Mouse (Mus musculus) forebrain, postnatal 0 days (tissue): ENCODE measurements around the gene Mt4. TPM values are rescaled to one million over a fixed set of nuclear protein-coding genes. Genes with fewer than 3 reads are reported as not detected.

ENCODE experiments used
- ATAC-seq: fragments of 200-750 bp; cut with Nextera tagmentation; 2 replicates; pipeline ENCODE4 v1.8.0; 2017; ENCODE audit warnings: mild to moderate bottlenecking, moderate library complexity
- DNase-seq: peaks from one replicate; pipeline ENCODE4 v3.0.0-alpha.2; 2015
- H3K27ac ChIP-seq: fragments of 300-500 bp; sonication (generic); 2 replicates; pipeline ENCODE4 v1.5.1; 2014; ENCODE audit warnings: low read depth, mild to moderate bottlenecking, antibody characterized with exemption, low read length, moderate library complexity, mixed read lengths
- H3K27me3 ChIP-seq: fragments of 300-500 bp; sonication (generic); 2 replicates; pipeline ENCODE4 v1.6.1; 2014; ENCODE audit warnings: mild to moderate bottlenecking, low read length, mixed read lengths; ENCODE audit not compliant: insufficient read depth
- H3K36me3 ChIP-seq: fragments of 300-500 bp; sonication (generic); 2 replicates; pipeline ENCODE4 v1.6.1; 2014; ENCODE audit warnings: mild to moderate bottlenecking, moderate library complexity; ENCODE audit not compliant: insufficient read depth
- H3K4me1 ChIP-seq: fragments of 300-500 bp; sonication (generic); 2 replicates; pipeline ENCODE4 v1.6.1; 2014; ENCODE audit warnings: antibody characterized with exemption; ENCODE audit not compliant: insufficient read depth
- H3K4me2 ChIP-seq: fragments of 300-500 bp; sonication (generic); 2 replicates; pipeline ENCODE4 v1.6.1; 2014; ENCODE audit warnings: low read depth, mild to moderate bottlenecking, moderate library complexity
- H3K4me3 ChIP-seq: fragments of 300-500 bp; sonication (generic); 2 replicates; pipeline ENCODE4 v1.5.1; 2014; ENCODE audit warnings: low read depth, low read length, mixed read lengths
- H3K9ac ChIP-seq: fragments of 300-500 bp; sonication (generic); 2 replicates; pipeline ENCODE4 v1.6.1; 2014; ENCODE audit warnings: mild to moderate bottlenecking
- H3K9me3 ChIP-seq: fragments of 300-500 bp; sonication (generic); 2 replicates; pipeline ENCODE4 v1.6.1; 2016; ENCODE audit warnings: low read length
- CTCF ChIP-seq: sonication (generic); IDR thresholded peaks from 2 replicates; pipeline ENCODE4 v1.5.1; 2016; ENCODE audit warnings: antibody characterized with exemption, control low read depth, low read depth
- WGBS: fragments of 180-500 bp; shearing (Covaris S2); extraction: QIAGEN DNeasy Blood & Tissue Kit; methylation state at CpG from one replicate; pipeline ENCODE4 v1.1.7; 2014; 5-methylcytosine and 5-hydroxymethylcytosine counted together
- polyA plus RNA-seq: library from polyadenylated mRNA; unstranded; fragments of >200 nt; fragmentation: Nextera tagmentation; extraction: Ambion mirVana; gene quantifications from 2 replicates; pipeline ENCODE4 v1.2.1, GENCODE M21; 2015
- total RNA-seq: library from RNA; depleted of rRNA; stranded (reverse); fragments of >200 nt; gene quantifications from 2 replicates; pipeline ENCODE4 v1.2.3, GENCODE M21; 2014

Mt4 gene
- total and polyA plus RNA-seq, 2 experiments from 2014 or later: not detected

DNA sequence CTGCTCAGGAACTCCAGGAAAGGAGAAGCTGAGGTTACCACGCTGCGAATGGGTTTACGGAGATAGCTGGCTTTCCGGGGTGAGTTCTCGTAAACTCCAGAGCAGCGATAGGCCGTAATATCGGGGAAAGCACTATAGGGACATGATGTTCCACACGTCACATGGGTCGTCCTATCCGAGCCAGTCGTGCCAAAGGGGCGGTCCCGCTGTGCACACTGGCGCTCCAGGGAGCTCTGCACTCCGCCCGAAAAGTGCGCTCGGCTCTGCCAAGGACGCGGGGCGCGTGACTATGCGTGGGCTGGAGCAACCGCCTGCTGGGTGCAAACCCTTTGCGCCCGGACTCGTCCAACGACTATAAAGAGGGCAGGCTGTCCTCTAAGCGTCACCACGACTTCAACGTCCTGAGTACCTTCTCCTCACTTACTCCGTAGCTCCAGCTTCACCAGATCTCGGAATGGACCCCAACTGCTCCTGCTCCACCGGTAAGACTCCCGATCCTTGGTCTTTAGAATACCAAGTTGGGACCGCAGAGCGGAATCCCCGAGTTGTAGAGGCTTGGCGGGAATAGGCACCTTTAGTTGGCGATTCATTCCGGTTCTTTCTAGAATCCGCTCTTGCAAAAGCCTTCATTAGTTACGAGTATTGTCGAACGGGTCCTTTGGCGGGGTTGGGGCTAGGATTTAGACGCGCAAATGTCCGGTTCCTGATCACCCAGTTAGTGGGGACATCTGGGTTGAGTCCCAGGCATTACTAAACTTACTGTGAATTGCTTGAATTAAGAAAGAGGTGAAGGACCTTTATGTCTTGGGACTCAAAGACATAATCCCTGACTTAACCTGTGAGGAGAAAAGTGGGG, 42.1 kb downstream of the Mt4 start, which contains the start of gene Mt1:
Gene Mt1 (plus strand): TSS at position 226 of the 856 bp plus-strand sequence.
- Histone ChIP-seq H3K27me3 (peaks cover 24% of the 10 kb centered on the region; the same call in 1 of the 2 replicates), H3K4me3 (peak within 1 kb of the TSS; percentile 39), H3K9ac (peak within 1 kb of the TSS; percentile 35), H3K27ac (peak within 1 kb of the TSS; percentile 11), H3K36me3 (no peaks in the 10 kb centered on the region), H3K4me2 (peak within 1 kb of the TSS; percentile 75), H3K9me3 (no peaks in the 10 kb centered on the region), H3K4me1 (no peaks in the 10 kb centered on the region)
- ATAC-seq (peak; percentile 95), DNase-seq (peak; percentile 89)
- under 1% methylated on average over 50 of the region's 50 CpGs for WGBS
- TF ChIP-seq CTCF: no peak

DNA sequence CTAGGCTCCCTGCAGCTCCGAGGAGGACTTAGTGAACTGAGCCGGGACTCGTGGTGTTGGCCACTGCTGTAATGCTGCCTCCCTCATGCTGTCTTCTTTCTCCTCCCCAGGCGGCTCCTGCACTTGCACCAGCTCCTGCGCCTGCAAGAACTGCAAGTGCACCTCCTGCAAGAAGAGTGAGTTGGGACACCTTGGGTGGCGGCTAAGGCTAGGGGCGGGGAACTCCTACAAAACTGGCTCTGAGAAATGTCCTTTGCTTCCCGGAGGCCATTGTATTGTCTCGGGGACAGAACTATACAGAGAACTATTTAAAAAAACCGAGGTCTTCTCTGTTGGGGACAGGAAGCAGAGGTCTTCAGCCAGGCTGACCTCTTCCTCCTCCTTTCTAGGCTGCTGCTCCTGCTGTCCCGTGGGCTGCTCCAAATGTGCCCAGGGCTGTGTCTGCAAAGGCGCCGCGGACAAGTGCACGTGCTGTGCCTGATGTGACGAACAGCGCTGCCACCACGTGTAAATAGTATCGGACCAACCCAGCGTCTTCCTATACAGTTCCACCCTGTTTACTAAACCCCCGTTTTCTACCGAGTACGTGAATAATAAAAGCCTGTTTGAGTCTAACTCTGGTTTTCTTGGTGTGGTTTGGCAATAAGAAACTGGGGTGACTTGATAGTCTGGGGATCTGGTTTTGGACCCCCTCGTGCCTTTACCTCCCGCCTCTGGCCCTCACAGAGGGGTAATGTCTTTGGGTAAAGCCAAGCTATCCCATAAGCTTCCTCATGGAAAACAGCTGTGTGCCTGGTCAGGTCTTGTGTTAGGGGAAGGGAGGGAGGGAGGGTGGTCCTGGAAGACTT, 42.9 kb downstream of the Mt4 start:
- ATAC-seq (no peak), DNase-seq (no peak)
- peak overlapping the region; percentile 39 for H3K4me3 ChIP-seq
- no peaks in the 10 kb centered on the region for H3K9me3 ChIP-seq
- no peaks in the 10 kb centered on the region for H3K4me1 ChIP-seq
- peaks cover 31% of the 10 kb centered on the region for H3K27me3 ChIP-seq
- no peak for TF ChIP-seq CTCF
- peak overlapping the region; percentile 11 for H3K27ac ChIP-seq
- peak overlapping the region; percentile 75 for H3K4me2 ChIP-seq
- 6% methylated on average over 25 of the region's 25 CpGs for WGBS
- no peaks in the 10 kb centered on the region for H3K36me3 ChIP-seq
- H3K9ac ChIP-seq: peak overlapping the region; percentile 35

DNA sequence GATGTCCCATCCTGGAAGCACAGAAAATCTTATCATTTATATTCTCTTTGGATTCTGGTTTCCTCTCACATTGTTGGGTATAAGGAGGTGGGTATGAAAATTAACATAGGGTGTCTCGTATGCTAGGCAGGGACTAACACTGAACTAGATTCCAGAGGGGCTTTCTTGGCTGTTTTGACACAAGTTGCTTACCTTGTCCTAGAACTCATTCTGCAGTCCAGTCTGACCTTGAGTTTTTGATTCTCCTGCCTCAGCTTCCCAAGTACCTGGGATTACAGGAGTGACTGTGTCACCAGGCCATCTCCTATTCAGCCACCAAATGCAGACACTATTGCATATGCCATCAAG, 43.5 kb downstream of the Mt4 start:
- Histone ChIP-seq H3K4me2 (peak overlapping the region; percentile 75; the same call in 1 of the 2 replicates), H3K4me3 (peak overlapping the region; percentile 39; the same call in 1 of the 2 replicates), H3K36me3 (no peaks in the 10 kb centered on the region), H3K9me3 (no peaks in the 10 kb centered on the region), H3K9ac (no peak overlapping the region), H3K27ac (no peak overlapping the region), H3K4me1 (no peaks in the 10 kb centered on the region), H3K27me3 (peaks cover 31% of the 10 kb centered on the region)
- WGBS: 80% methylated on average over 1 of the region's 1 CpGs
- ATAC-seq: no peak
- no peak for TF ChIP-seq CTCF
- DNase-seq: no peak

DNA sequence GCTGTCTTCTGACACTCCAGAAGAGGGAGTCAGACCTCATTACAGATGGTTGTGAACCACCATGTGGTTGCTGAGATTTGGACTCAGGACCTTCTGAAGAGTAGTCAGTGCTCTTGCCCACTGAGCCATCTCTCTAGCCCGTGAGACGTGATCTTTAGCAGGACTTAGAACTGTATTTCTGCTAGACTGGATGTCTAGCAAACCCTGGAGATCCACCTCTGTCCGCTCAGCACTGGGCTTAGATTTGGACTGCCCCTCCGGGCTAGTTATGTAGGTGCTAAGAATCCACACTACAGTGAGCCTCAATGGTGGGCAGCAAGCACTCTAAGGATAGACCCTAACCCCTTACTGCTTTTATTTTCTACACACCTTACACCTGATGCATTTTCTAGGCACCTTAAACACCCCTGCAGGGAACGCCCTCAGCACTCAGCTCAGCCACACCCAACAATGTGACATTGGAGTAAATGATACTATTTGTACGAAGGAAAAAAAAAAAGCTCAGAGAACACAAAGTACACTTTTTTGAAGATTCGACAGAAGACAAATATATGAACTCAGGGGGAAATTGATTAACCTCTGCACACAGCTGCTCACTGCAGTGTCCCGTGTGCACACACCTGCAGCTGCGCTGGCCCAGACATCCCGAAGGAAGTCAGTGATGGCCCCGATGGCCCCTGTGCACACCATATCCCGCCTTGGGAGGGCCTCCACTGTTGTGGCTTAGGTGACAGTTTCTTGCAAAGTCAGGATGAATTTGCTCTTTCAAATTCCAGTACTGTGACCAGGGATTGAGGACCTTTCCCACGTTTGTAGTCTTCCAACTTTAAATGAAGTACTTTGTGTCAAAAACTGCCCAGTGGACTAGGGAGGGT, 45.3 kb downstream of the Mt4 start:
- ATAC-seq (no peak), DNase-seq (no peak)
- H3K4me1 ChIP-seq: no peaks in the 10 kb centered on the region
- no peak overlapping the region for H3K9ac ChIP-seq
- no peak overlapping the region for H3K27ac ChIP-seq
- 74% methylated on average over 13 of the region's 13 CpGs for WGBS
- peaks cover 36% of the 10 kb centered on the region for H3K27me3 ChIP-seq
- no peaks in the 10 kb centered on the region for H3K36me3 ChIP-seq
- no peak overlapping the region for H3K4me3 ChIP-seq
- no peak for TF ChIP-seq CTCF
- H3K4me2 ChIP-seq: no peak overlapping the region
- H3K9me3 ChIP-seq: no peaks in the 10 kb centered on the region

DNA sequence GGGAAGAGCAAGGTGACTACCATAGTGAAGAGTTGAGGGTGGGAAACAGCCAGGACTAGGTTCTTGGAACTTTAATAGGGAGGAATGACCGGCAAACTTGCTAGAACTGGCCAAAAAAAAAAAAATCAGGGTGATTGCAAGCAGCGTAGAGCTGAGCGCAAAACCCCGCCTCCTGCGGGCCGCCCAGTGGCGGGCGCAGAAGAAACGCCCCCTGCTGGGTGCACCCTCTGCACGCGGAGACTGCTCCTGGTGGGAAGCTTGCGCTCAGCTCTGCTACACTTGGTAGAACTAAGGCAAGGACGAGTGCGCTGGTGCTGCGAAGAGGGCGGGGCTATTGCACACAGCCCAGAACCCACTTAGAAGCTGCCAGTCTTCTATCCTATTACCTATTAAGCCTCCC, 46.1 kb downstream of the Mt4 start:
- under 1% methylated on average over 16 of the region's 16 CpGs for WGBS
- DNase-seq: peak; percentile 73
- ATAC-seq: peak; percentile 67
- H3K27me3 ChIP-seq: peaks cover 36% of the 10 kb centered on the region
- no peaks in the 10 kb centered on the region for H3K4me1 ChIP-seq
- peak; percentile 68 for TF ChIP-seq CTCF
- no peaks in the 10 kb centered on the region for H3K9me3 ChIP-seq
- H3K27ac ChIP-seq: no peak overlapping the region
- no peak overlapping the region for H3K9ac ChIP-seq
- H3K4me2 ChIP-seq: peak overlapping the region; percentile 29; the same call in 1 of the 2 replicates
- H3K4me3 ChIP-seq: no peak overlapping the region
- no peaks in the 10 kb centered on the region for H3K36me3 ChIP-seq

DNA sequence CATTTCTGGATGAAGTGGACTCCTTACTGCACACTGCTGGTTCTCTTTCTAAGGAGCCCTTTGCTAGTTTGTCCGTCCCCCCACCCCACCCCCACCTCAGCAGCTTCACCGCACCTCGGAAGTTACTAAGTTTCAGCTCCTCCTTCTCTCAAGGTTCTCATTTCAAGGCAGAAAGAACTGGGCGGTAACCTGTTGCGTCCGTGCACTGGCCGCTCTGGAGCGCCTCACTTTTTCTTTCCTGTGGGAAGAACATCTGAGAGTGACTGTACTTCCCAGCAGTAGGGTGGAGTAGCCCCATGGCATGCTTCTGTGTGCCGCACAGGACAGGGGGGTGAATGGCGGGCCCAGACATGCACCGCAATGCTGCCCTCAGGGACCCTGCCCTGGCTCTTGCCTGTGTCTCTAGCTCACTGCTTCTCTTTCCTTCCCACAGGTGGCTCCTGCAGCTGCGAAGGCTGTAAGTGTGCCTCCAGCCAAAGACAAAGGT, 47.4 kb downstream of the Mt4 start:
- no peak for ATAC-seq
- no peak overlapping the region for H3K4me2 ChIP-seq
- no peak overlapping the region for H3K27ac ChIP-seq
- WGBS: 41% methylated on average over 12 of the region's 12 CpGs
- no peak overlapping the region for H3K9ac ChIP-seq
- H3K36me3 ChIP-seq: no peaks in the 10 kb centered on the region
- no peak for TF ChIP-seq CTCF
- no peaks in the 10 kb centered on the region for H3K4me1 ChIP-seq
- H3K9me3 ChIP-seq: no peaks in the 10 kb centered on the region
- no peak overlapping the region for H3K4me3 ChIP-seq
- DNase-seq: no peak
- peaks cover 28% of the 10 kb centered on the region for H3K27me3 ChIP-seq
